Mouse (Mus musculus) small intestine, adult 2 months (tissue): Measurements from ENCODE around the gene Hspa5.

ENCODE experiments used
- CTCF ChIP-seq: fragments of 200-500 bp; IDR thresholded peaks from 2 replicates; pipeline ENCODE4 v1.5.1; 2012; ENCODE audit warnings: low read depth, mild to moderate bottlenecking, control low read depth, inconsistent platforms, low read length, moderate library complexity, mixed read lengths; ENCODE audit not compliant: insufficient replicate concordance, insufficient read length; ENCODE audit errors: extremely low read depth
- POLR2A ChIP-seq: fragments of 200-500 bp; IDR thresholded peaks from 2 replicates; pipeline ENCODE4 v1.6.1; 2012; ENCODE audit warnings: low read depth, mild to moderate bottlenecking, control low read depth, inconsistent platforms, low read length, moderate library complexity

DNA sequence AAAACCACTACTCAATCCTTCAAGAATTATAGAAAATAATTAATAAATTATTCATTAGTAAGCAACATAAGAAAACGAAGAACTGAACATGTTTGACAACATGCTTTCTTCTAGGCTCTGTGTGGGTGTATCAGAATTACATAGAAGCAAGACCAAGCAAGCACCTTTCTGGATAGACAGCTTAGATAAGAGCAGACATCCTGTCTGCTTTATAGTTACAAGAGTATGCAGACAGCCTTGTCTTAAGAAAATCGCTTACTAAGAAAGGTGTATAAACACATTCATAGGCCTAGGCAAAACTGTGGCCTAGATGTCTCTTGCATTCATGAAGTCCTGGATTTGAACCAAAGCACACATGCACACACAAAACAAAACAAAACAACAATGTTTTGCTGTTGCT, 26.1 kb upstream of the Hspa5 start:
- no peak for TF ChIP-seq CTCF
- no peak for TF ChIP-seq POLR2A
